Mouse (Mus musculus): ENCODE results near the gene Chchd6.
A peak's percentile ranks its signal among the peaks of the same experiment; 100 is the strongest.

DNA sequence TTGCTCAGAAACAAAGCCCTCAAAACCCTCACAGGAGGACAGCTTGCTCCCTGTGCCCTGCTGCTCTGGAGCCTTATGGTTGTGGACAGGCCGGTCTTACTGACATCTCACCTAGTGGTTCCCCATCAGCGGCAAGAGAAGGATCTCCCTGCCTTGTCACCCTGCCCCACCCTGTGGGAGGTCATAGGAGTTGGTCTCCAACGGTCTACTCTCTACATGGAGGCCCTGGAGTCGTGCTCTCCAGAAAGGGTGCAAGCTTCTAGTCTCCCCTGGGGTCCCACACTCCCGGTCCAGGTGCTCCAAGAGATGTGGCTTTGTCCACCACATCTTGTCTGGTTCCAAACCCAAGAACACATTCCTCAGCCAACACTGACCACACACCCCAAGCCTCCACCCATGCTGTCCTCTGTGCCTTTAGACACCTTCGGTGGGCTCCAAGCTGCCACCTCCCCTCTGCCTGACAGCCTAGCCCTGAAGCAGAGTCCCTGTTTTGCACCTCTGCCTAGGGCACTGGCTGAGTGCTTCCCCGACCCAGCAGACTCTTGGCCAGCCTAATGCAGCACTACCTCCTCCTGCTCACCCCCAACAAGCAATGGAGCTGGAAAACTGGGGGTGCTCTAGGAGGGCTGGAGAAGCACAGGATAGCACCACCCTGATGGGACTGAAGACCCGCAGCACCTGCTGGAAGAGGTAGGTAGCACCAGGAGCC lies 234.6 kb downstream of the Chchd6 start:
- 0 out of 2 replicates have a peak, but pooled peaks have one; percentile 1 for TF ChIP-seq POLR2A (IDR thresholded peaks at IDR 0.05; ENCODE audit: borderline replicate concordance, extremely low read depth, low read depth, low read length)
- TF ChIP-seq CTCF (IDR thresholded peaks at IDR 0.05; ENCODE audit: insufficient read depth, low read length): 0 out of 2 replicates have a peak, but pooled peaks have one; percentile 0
